Mouse (Mus musculus) neural tube, embryonic 14.5 days (tissue): Measurements from ENCODE around the gene Brwd1. TPM values are rescaled to one million over a fixed set of nuclear protein-coding genes. Genes with fewer than 3 reads are reported as not detected.
"Not testable (repeated sequence)": the region's sequence is repeated elsewhere in the genome, so short reads cannot be mapped to it uniquely, and the experiment has no call there.

Experiments used
- ATAC-seq: fragments of 200-750 bp; cut with Nextera tagmentation; 2 replicates; pipeline ENCODE4 v1.8.0; 2017; ENCODE audit warnings: low read depth, mild to moderate bottlenecking, moderate TSS enrichment, moderate library complexity
- H3K27ac ChIP-seq: fragments of 300-500 bp; sonication (generic); 2 replicates; pipeline ENCODE4 v1.5.1; 2014; ENCODE audit warnings: low read depth, mild to moderate bottlenecking, control low read depth, low read length, moderate library complexity, mixed read lengths
- H3K27me3 ChIP-seq: fragments of 300-500 bp; sonication (generic); 2 replicates; pipeline ENCODE4 v1.6.1; 2014; ENCODE audit warnings: low read length; ENCODE audit not compliant: control insufficient read depth, insufficient read depth
- H3K36me3 ChIP-seq: fragments of 300-500 bp; sonication (generic); 2 replicates; pipeline ENCODE4 v1.6.1; 2014; ENCODE audit warnings: low read length, mixed read lengths; ENCODE audit not compliant: control insufficient read depth, insufficient read depth
- H3K4me1 ChIP-seq: fragments of 300-500 bp; sonication (generic); 2 replicates; pipeline ENCODE4 v1.6.1; 2014; ENCODE audit warnings: low read length; ENCODE audit not compliant: control insufficient read depth, insufficient read depth
- H3K4me2 ChIP-seq: fragments of 300-500 bp; sonication (generic); 2 replicates; pipeline ENCODE4 v1.6.1; 2014; ENCODE audit warnings: mild to moderate bottlenecking, low read depth, low read length, control low read depth
- H3K4me3 ChIP-seq: fragments of 300-500 bp; sonication (generic); 2 replicates; pipeline ENCODE4 v1.5.1; 2014; ENCODE audit warnings: low read depth, low read length, control low read depth, mixed read lengths
- H3K9ac ChIP-seq: fragments of 300-500 bp; sonication (generic); replicated peaks from 2 replicates; pipeline ENCODE4 v1.6.1; 2014; ENCODE audit warnings: low read depth, mild to moderate bottlenecking, control low read depth, low read length, mixed read lengths
- H3K9me3 ChIP-seq: fragments of 300-500 bp; sonication (generic); 2 replicates; pipeline ENCODE4 v1.6.1; 2016; ENCODE audit warnings: low read length; ENCODE audit not compliant: control insufficient read depth
- WGBS: fragments of 180-500 bp; shearing (Covaris S2); extraction: QIAGEN DNeasy Blood & Tissue Kit; methylation state at CpG from one replicate; pipeline ENCODE4 v1.1.7; 2014; 5-methylcytosine and 5-hydroxymethylcytosine counted together
- polyA plus RNA-seq: library from polyadenylated mRNA; unstranded; fragments of >200 nt; fragmentation: Nextera tagmentation; extraction: Ambion mirVana; gene quantifications from 2 replicates; pipeline ENCODE4 v1.2.1, GENCODE M21; 2014

Gene Brwd1
- polyA plus RNA-seq, 1 experiment from 2014 or later: 332 TPM

GRCm38 (mm10) chr16:96110655-96111345 lies 28.5 kb upstream of the Brwd1 start:
- 86% methylated on average over 5 of the region's 5 CpGs for WGBS
- ATAC-seq: no peak
- H3K36me3 ChIP-seq: no peaks in the 10 kb centered on the region

GRCm38 (mm10) chr16:96109673-96110072 lies 27.3 kb upstream of the Brwd1 start:
- Histone ChIP-seq H3K4me2 (no peak overlapping the region), H3K27me3 (no peaks in the 10 kb centered on the region), H3K4me3 (no peak overlapping the region), H3K9ac (no peak overlapping the region), H3K36me3 (no peaks in the 10 kb centered on the region), H3K4me1 (no peaks in the 10 kb centered on the region), H3K9me3 (no peaks in the 10 kb centered on the region), H3K27ac (no peak overlapping the region)
- 72% methylated on average over 4 of the region's 4 CpGs for WGBS
- ATAC-seq: no peak

More at GRCm38 (mm10) chr16:96110655-96111345, 28.5 kb upstream of the Brwd1 start:
- no peaks in the 10 kb centered on the region for H3K4me1 ChIP-seq
- no peaks in the 10 kb centered on the region for H3K9me3 ChIP-seq
- no peak overlapping the region for H3K4me3 ChIP-seq
- H3K9ac ChIP-seq: no peak overlapping the region
- H3K27ac ChIP-seq: no peak overlapping the region
- no peaks in the 10 kb centered on the region for H3K27me3 ChIP-seq
- no peak overlapping the region for H3K4me2 ChIP-seq

GRCm38 (mm10) chr16:96103036-96103435 lies 20.7 kb upstream of the Brwd1 start:
- Histone ChIP-seq H3K4me2 (no peak overlapping the region), H3K9ac (no peak overlapping the region), H3K27me3 (no peaks in the 10 kb centered on the region), H3K4me3 (no peak overlapping the region), H3K4me1 (no peaks in the 10 kb centered on the region), H3K9me3 (no peaks in the 10 kb centered on the region), H3K27ac (no peak overlapping the region), H3K36me3 (no peaks in the 10 kb centered on the region)
- 42% methylated on average over 2 of the region's 2 CpGs for WGBS
- ATAC-seq: no peak

GRCm38 (mm10) chr16:96097811-96098210 lies 15.5 kb upstream of the Brwd1 start:
- H3K4me2 ChIP-seq, H3K4me1 ChIP-seq, H3K27ac ChIP-seq, H3K4me3 ChIP-seq, H3K9ac ChIP-seq, H3K36me3 ChIP-seq, H3K27me3 ChIP-seq, ATAC-seq, H3K9me3 ChIP-seq: not testable (repeated sequence)

GRCm38 (mm10) chr16:96095966-96096365 lies 13.6 kb upstream of the Brwd1 start:
- Histone ChIP-seq H3K36me3 (no peaks in the 10 kb centered on the region), H3K9me3 (no peaks in the 10 kb centered on the region), H3K9ac (no peak overlapping the region), H3K4me1 (no peaks in the 10 kb centered on the region), H3K4me2 (no peak overlapping the region), H3K27me3 (no peaks in the 10 kb centered on the region), H3K4me3 (no peak overlapping the region), H3K27ac (no peak overlapping the region)
- no peak for ATAC-seq
- 87% methylated on average over 5 of the region's 5 CpGs for WGBS

- Histone ChIP-seq H3K27ac (no peak overlapping the region), H3K4me3 (no peak overlapping the region), H3K4me1 (no peaks in the 10 kb centered on the region), H3K27me3 (no peaks in the 10 kb centered on the region), H3K4me2 (no peak overlapping the region), H3K9me3 (no peaks in the 10 kb centered on the region), H3K9ac (no peak overlapping the region), H3K36me3 (no peaks in the 10 kb centered on the region)
- WGBS: 72% methylated on average over 9 of the region's 9 CpGs
- ATAC-seq: no peak
Observed at GRCm38 (mm10) chr16:96091515-96092504, 9.5 kb upstream of the Brwd1 start.

- ATAC-seq: no peak
- H3K9ac ChIP-seq: no peak overlapping the region
- no peaks in the 10 kb centered on the region for H3K36me3 ChIP-seq
- H3K4me3 ChIP-seq: no peak overlapping the region
- WGBS: 84% methylated on average over 5 of the region's 5 CpGs
- H3K4me1 ChIP-seq: no peaks in the 10 kb centered on the region; the same call in 1 of the 2 replicates
- no peak overlapping the region for H3K27ac ChIP-seq
- no peak overlapping the region for H3K4me2 ChIP-seq
- no peaks in the 10 kb centered on the region for H3K27me3 ChIP-seq
- no peaks in the 10 kb centered on the region for H3K9me3 ChIP-seq
Observed at GRCm38 (mm10) chr16:96088120-96088519, 5.8 kb upstream of the Brwd1 start.

GRCm38 (mm10) chr16:96087436-96087835 lies 5.1 kb upstream of the Brwd1 start:
- Histone ChIP-seq H3K9me3 (no peaks in the 10 kb centered on the region), H3K4me3 (no peak overlapping the region), H3K27me3 (no peaks in the 10 kb centered on the region), H3K9ac (no peak overlapping the region), H3K36me3 (no peaks in the 10 kb centered on the region), H3K27ac (no peak overlapping the region), H3K4me2 (no peak overlapping the region), H3K4me1 (no peaks in the 10 kb centered on the region; the same call in 1 of the 2 replicates)
- 77% methylated on average over 4 of the region's 4 CpGs for WGBS
- ATAC-seq: no peak

GRCm38 (mm10) chr16:96087001-96087400 lies 4.7 kb upstream of the Brwd1 start:
- WGBS: 77% methylated on average over 12 of the region's 12 CpGs
- no peak overlapping the region for H3K9ac ChIP-seq
- no peak overlapping the region for H3K27ac ChIP-seq
- H3K4me1 ChIP-seq: no peaks in the 10 kb centered on the region; the same call in 1 of the 2 replicates
- no peaks in the 10 kb centered on the region for H3K27me3 ChIP-seq
- no peaks in the 10 kb centered on the region for H3K36me3 ChIP-seq
- no peak overlapping the region for H3K4me3 ChIP-seq
- H3K4me2 ChIP-seq: no peak overlapping the region
- ATAC-seq: no peak
- H3K9me3 ChIP-seq: no peaks in the 10 kb centered on the region
